Mouse (Mus musculus) intestine, embryonic 15.5 days (tissue): ENCODE results near the gene Rhcg. TPM values are rescaled to one million over a fixed set of nuclear protein-coding genes. Genes with fewer than 3 reads are reported as not detected.
A peak's percentile ranks its signal among the peaks of the same experiment; 100 is the strongest.

Source experiments
- ATAC-seq: fragments of 200-750 bp; cut with Nextera tagmentation; 2 replicates; pipeline ENCODE4 v1.8.0; 2017; ENCODE audit warnings: moderate TSS enrichment, moderate library complexity
- H3K27ac ChIP-seq: fragments of 300-500 bp; sonication (generic); 2 replicates; pipeline ENCODE4 v1.5.1; 2015; ENCODE audit warnings: mild to moderate bottlenecking, inconsistent platforms
- H3K27me3 ChIP-seq: fragments of 300-500 bp; sonication (generic); replicated peaks from 2 replicates; pipeline ENCODE4 v1.6.1; 2015; ENCODE audit warnings: inconsistent platforms
- H3K36me3 ChIP-seq: fragments of 300-500 bp; sonication (generic); 2 replicates; pipeline ENCODE4 v1.6.1; 2015; ENCODE audit warnings: inconsistent platforms
- H3K4me1 ChIP-seq: fragments of 300-500 bp; sonication (generic); replicated peaks from 2 replicates; pipeline ENCODE4 v1.6.1; 2015; ENCODE audit warnings: inconsistent platforms
- H3K4me2 ChIP-seq: fragments of 300-500 bp; sonication (generic); replicated peaks from 2 replicates; pipeline ENCODE4 v1.6.1; 2015; ENCODE audit warnings: mild to moderate bottlenecking, inconsistent platforms
- H3K4me3 ChIP-seq: fragments of 300-500 bp; sonication (generic); replicated peaks from 2 replicates; pipeline ENCODE4 v1.5.1; 2015; ENCODE audit warnings: inconsistent platforms
- H3K9ac ChIP-seq: fragments of 300-500 bp; sonication (generic); 2 replicates; pipeline ENCODE4 v1.6.1; 2015; ENCODE audit warnings: inconsistent platforms
- H3K9me3 ChIP-seq: fragments of 300-500 bp; sonication (generic); 2 replicates; pipeline ENCODE4 v1.6.1; 2016; ENCODE audit warnings: inconsistent platforms
- WGBS: fragments of 180-500 bp; shearing (Covaris S2); methylation state at CpG from one replicate; pipeline ENCODE4 v1.1.7; 2015; 5-methylcytosine and 5-hydroxymethylcytosine counted together
- polyA plus RNA-seq: library from polyadenylated mRNA; unstranded; fragments of >200 nt; fragmentation: Nextera tagmentation; extraction: Ambion mirVana; gene quantifications from 2 replicates; pipeline ENCODE4 v1.2.1, GENCODE M21; 2015

The Rhcg gene
- polyA plus RNA-seq, 1 experiment from 2014 or later: not detected

DNA sequence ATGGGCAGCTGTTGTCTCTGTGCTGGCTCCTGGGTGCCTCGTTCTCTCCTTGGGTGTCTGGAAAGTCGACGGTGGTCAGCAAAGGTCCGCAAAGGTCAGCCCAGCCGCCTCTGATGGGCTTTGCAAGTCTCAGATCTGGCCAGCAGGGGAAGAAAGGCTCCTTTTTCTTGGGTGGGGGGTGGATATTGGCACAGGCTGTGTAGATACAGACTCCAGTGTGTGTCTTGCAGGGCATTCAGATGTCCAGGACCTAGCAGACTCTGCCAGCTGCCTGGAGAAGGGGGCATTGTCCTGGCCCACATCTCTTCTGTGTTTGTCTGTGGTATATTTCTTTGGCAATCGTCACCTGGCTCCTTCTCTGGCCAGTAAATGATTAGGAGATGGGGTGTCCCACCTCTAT is 49.2 kb downstream of the Rhcg start:
- no peak overlapping the region for H3K4me2 ChIP-seq
- H3K27ac ChIP-seq: no peak overlapping the region
- H3K4me1 ChIP-seq: no peaks in the 10 kb centered on the region
- peaks cover 14% of the 10 kb centered on the region for H3K27me3 ChIP-seq
- ATAC-seq: no peak
- no peak overlapping the region for H3K4me3 ChIP-seq
- no peaks in the 10 kb centered on the region for H3K36me3 ChIP-seq
- no peaks in the 10 kb centered on the region for H3K9me3 ChIP-seq
- 68% methylated on average over 6 of the region's 6 CpGs for WGBS
- H3K9ac ChIP-seq: no peak overlapping the region

DNA sequence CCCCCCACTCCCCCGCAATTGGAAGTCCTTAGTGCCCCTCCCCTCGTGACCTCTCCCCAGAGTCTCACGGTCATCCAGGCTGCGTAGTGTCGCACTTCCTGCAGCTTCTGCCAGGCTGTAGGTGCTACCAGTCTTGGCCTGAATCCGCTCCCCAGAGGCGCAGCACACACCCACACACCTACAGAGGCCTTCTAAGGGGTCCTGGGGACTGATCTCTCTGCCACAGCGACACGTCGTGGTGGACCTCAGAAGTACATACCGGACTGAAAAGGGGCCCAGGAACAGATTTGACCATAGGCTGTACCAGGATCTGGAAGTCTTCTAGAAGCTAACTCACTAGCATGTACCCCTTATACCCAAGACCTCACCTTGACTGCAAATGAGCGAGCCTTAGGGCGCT is 53.8 kb downstream of the Rhcg start:
- H3K4me1 ChIP-seq: no peaks in the 10 kb centered on the region

DNA sequence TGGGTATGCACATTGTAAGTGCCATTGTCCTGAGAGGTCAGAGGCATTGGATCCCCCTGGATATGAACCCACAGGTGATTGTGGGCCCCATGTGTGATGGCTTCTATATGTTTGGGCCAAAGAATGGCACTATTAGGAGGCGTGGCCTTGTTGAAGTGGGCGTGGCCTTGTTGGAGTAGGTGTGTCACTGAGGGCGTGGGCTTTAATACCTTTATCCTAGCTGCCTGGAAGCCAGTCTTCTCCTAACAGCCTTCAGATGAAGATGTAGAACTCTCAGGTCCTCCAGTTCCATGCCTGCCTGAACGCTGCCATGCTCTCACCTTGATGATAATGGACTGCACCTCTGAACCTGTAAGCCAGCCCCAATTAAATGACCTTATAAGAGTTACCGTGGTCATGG is 55.1 kb downstream of the Rhcg start:
- Histone ChIP-seq H3K4me1 (no peaks in the 10 kb centered on the region), H3K27me3 (peaks cover 38% of the 10 kb centered on the region), H3K9me3 (no peaks in the 10 kb centered on the region), H3K9ac (no peak overlapping the region), H3K4me3 (no peak overlapping the region), H3K36me3 (no peaks in the 10 kb centered on the region), H3K27ac (no peak overlapping the region), H3K4me2 (no peak overlapping the region)
- no peak for ATAC-seq
- 43% methylated on average over 5 of the region's 5 CpGs for WGBS

More for the DNA sequence above, 53.8 kb downstream of the Rhcg start:
- no peak for ATAC-seq
- Histone ChIP-seq H3K4me2 (no peak overlapping the region), H3K9me3 (no peaks in the 10 kb centered on the region), H3K9ac (no peak overlapping the region), H3K4me3 (no peak overlapping the region), H3K27me3 (peaks cover 27% of the 10 kb centered on the region), H3K36me3 (no peaks in the 10 kb centered on the region), H3K27ac (no peak overlapping the region)
- WGBS: 25% methylated on average over 13 of the region's 13 CpGs

DNA sequence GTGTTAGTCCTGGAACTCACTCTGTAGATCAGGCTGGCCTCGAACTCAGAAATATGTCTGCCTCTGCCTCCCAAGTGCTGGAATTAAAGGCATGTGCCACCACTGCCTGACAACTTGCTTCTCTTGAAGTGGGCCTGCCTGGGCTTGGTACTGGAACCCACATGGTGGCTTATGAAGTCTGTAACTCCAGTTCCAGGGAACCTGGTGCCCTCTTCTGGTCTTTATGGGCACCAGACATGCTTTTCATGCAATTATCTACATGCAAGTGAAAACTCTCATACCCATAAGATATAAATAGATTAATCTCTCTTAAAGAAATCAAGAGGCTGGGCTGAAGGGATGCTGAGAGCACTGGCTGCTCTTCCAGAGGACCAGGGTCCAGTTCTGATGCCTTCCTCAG is 58.8 kb downstream of the Rhcg start:
- Histone ChIP-seq H3K9ac (no peak overlapping the region), H3K4me3 (no peak overlapping the region), H3K9me3 (no peaks in the 10 kb centered on the region), H3K4me2 (no peak overlapping the region), H3K36me3 (no peaks in the 10 kb centered on the region), H3K27me3 (peaks cover 67% of the 10 kb centered on the region), H3K27ac (no peak overlapping the region), H3K4me1 (no peaks in the 10 kb centered on the region)
- WGBS: 81% methylated on average over 1 of the region's 1 CpGs
- ATAC-seq: no peak

DNA sequence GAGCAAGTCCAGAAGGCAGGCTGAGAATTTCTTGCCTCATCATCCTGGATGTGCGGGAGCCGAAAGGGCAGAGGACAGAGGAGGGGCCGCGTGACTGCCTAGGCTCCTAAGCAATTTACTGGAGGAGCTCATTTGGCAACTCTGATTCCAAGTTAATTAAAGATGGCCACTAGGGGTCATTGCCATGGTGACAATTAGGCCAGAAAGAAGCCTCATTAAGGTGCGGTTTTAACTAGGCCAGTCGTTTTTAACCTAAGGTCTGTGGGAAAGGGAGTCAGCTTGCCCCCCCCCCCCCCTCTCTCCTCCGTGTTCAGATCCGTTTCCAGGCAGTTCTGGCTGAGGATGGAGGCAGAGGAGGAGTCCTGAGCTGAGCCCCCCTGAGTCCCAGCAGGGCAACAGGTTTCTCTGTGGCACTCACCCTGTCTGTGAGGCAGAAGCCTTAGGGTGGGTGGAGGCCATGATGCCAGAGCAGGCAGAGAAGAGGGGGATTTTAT is 59.7 kb downstream of the Rhcg start:
- no peaks in the 10 kb centered on the region for H3K9me3 ChIP-seq
- no peak overlapping the region for H3K4me3 ChIP-seq
- H3K9ac ChIP-seq: no peak overlapping the region
- 16% methylated on average over 8 of the region's 8 CpGs for WGBS
- no peak for ATAC-seq
- no peaks in the 10 kb centered on the region for H3K4me1 ChIP-seq
- no peak overlapping the region for H3K27ac ChIP-seq
- H3K4me2 ChIP-seq: no peak overlapping the region
- H3K36me3 ChIP-seq: no peaks in the 10 kb centered on the region
- H3K27me3 ChIP-seq: peaks cover 71% of the 10 kb centered on the region

DNA sequence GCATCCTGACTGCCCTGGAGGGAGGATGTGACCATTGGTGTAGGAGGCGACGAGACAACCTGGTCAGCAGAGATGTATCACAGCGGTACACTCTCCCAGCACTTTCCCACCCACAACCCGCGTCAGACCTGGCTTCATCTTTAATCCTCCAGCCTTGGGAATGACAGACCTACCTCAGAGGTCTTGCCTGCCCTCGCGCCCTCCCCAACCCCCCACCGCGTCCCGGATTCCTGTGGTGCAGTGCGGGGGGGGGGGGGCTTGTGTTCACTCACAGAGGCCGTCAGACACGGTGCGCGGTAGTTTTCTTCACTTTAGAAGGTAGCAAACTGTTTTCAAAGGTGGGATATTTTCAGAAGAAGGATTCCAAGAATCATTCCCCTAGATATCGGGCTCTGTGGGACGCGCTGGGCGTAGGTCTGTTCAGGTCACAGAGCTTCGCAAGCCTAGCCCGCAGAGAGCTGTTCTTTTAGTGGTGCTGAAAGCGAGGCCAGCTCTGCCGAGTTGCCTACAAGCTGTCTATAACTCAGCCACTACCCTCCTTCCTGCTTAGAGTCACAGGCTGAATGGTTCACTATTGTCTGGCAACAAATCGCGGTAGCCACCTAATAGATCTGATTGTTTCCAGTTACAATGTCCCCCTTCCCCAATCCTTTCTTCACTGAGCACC is 62.0 kb downstream of the Rhcg start:
- Histone ChIP-seq H3K4me1 (no peaks in the 10 kb centered on the region), H3K36me3 (no peaks in the 10 kb centered on the region), H3K9ac (no peak overlapping the region), H3K4me2 (no peak overlapping the region), H3K27ac (no peak overlapping the region), H3K9me3 (no peaks in the 10 kb centered on the region), H3K4me3 (no peak overlapping the region), H3K27me3 (peaks cover 72% of the 10 kb centered on the region)
- 3% methylated on average over 25 of the region's 25 CpGs for WGBS
- ATAC-seq: no peak

DNA sequence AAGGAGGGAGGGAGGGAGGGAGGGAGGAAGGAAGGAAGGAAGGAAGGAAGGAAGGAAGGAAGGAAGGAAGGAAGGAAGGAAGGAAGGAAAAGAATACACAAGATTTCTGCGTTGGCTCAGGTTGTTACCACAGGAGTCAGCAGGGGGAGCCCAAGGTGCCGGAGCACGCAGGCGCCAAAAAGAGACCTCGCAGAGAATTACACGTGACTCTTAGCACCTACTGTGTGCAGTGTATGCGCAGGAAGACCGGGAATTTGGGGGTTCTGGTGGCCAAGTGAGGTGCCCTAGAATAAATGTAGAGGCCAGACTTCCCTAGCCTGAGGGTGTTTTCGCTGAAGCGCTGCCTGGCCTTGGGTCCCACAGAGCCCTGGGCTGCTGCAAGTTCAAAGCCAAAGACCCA is 64.8 kb downstream of the Rhcg start:
- no peak overlapping the region for H3K4me3 ChIP-seq
- H3K27ac ChIP-seq: no peak overlapping the region
- 3% methylated on average over 10 of the region's 10 CpGs for WGBS
- no peak for ATAC-seq
- no peaks in the 10 kb centered on the region for H3K4me1 ChIP-seq
- H3K36me3 ChIP-seq: no peaks in the 10 kb centered on the region
- no peak overlapping the region for H3K4me2 ChIP-seq
- no peak overlapping the region for H3K9ac ChIP-seq
- H3K27me3 ChIP-seq: peaks cover 86% of the 10 kb centered on the region
- H3K9me3 ChIP-seq: no peaks in the 10 kb centered on the region

DNA sequence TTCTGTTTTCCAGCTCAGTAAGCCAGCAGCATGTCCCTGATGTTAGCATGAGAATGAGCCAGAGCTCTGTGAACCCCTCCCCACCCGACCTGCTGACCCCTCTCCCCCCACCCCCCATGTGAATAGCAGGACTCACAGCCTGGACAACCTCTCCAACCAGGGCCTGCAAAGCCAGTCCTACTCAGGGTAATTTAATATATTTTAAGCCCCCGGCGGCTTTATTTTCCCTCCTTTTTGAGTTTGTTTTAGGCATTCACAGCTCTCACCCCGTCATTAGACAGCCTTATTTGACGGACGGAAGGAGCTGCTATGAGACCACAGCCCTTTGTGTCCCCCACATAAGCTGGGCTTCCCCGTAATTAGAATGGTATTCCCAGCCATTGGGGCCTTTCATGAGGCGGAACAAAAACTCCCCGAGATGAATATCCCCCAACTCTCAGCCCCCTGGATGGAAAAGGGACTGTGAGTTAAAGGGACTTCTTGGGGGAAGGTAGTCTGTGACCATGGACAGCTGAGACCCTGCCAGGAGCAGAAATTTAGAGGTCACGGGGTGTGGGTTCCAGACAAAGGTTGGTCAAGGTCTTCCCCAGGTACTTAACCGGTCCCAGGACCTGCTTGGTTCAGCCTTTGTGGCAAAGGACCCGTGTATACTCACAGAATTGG is 68.4 kb downstream of the Rhcg start:
- H3K27me3 ChIP-seq: peaks cover 82% of the 10 kb centered on the region
- WGBS: 34% methylated on average over 12 of the region's 12 CpGs
- no peak overlapping the region for H3K9ac ChIP-seq

DNA sequence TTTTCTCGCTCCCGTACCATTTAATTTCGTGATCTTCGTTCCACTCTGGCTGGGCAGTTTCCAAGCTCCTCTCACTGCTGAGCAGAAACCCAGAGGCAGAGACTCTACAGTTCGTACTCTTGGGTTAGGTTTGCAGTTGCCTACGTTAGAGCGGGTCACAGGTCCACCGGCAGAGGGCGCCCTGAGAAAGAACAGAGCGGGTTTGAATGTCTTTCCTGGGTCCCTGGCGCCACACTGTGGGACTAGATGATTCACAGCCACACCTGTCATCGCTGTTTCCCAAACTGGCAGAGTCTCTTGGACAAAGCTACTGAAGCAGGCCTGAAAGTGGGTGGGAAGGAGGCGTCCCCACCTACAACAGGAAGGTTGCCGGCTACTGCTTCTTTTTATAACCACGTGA is 70.4 kb downstream of the Rhcg start:
- no peaks in the 10 kb centered on the region for H3K9me3 ChIP-seq
- no peak overlapping the region for H3K9ac ChIP-seq
- H3K27me3 ChIP-seq: peaks cover 89% of the 10 kb centered on the region
- H3K4me3 ChIP-seq: no peak overlapping the region
- H3K36me3 ChIP-seq: no peaks in the 10 kb centered on the region
- no peak overlapping the region for H3K4me2 ChIP-seq
- under 1% methylated on average over 15 of the region's 15 CpGs for WGBS
- ATAC-seq: peak; percentile 58; the same call in 1 of the 2 replicates
- H3K27ac ChIP-seq: no peak overlapping the region
- no peaks in the 10 kb centered on the region for H3K4me1 ChIP-seq

More for the DNA sequence above, 68.4 kb downstream of the Rhcg start:
- Histone ChIP-seq H3K9me3 (no peaks in the 10 kb centered on the region), H3K27ac (no peak overlapping the region), H3K4me2 (no peak overlapping the region), H3K4me3 (no peak overlapping the region), H3K36me3 (no peaks in the 10 kb centered on the region), H3K4me1 (no peaks in the 10 kb centered on the region)
- ATAC-seq: no peak

DNA sequence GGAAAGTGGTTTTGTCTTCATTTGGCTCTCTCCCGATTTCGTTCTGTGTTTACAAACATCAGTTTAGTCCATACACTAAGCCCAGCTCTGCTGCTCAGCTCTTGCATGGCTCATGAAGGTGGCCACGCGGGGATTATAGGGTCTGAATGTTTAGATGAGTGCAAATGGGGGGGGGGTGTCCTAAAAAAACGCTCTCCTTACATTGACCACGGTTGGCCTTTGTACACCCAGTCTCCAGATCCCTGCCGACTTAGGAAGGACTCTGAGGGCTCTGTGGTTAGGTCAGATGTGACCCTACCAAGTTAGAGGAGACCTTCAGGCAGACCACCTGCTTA is 72.4 kb downstream of the Rhcg start:
- peaks cover 93% of the 10 kb centered on the region for H3K27me3 ChIP-seq
- ATAC-seq: no peak
- no peaks in the 10 kb centered on the region for H3K36me3 ChIP-seq
- 6% methylated on average over 7 of the region's 7 CpGs for WGBS
- no peak overlapping the region for H3K9ac ChIP-seq
- no peaks in the 10 kb centered on the region for H3K4me1 ChIP-seq
- H3K27ac ChIP-seq: no peak overlapping the region
- no peak overlapping the region for H3K4me3 ChIP-seq
- H3K4me2 ChIP-seq: no peak overlapping the region
- no peaks in the 10 kb centered on the region for H3K9me3 ChIP-seq

DNA sequence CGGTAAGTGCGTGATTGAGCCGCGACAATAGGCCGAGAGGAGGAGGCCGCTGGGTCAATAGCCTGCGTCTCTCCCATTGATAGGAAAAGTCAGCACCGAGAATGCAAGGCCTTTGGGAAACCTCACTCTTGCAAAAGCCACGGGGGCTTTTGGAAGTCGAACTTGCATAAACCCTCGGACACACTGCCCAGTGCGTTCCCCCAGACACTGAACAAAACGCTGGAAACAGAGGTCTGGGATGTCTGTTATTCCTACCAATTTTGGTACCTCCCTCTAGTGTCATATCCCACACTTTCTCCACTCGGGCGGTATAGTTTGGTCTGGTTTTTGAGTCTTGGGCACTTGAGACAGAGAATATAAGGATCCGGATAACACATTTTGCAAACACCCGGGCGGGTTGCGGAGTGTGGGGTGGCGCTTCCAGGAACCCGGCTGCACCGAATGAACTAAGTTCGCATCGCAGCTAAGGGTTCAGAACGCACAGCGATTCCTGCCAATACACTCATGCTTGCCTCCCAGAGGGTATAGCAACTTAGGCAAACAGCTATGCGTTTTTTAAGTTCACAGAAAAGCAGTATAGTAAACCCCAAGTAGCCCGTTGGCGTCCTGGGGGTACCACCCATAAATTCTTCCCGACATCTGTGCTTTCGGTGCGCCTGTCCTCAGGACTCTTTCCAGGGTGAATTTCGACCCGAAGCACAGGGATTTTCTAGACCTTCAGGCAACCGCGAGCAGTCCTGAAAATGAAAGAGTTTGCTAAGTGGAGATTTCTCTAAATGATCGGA is 73.0 kb downstream of the Rhcg start:
- Histone ChIP-seq H3K9ac (no peak overlapping the region), H3K4me3 (no peak overlapping the region), H3K4me2 (no peak overlapping the region), H3K36me3 (no peaks in the 10 kb centered on the region), H3K27ac (no peak overlapping the region), H3K4me1 (no peaks in the 10 kb centered on the region), H3K27me3 (peaks cover 93% of the 10 kb centered on the region), H3K9me3 (no peaks in the 10 kb centered on the region)
- no peak for ATAC-seq
- 2% methylated on average over 37 of the region's 37 CpGs for WGBS
